Mouse (Mus musculus): ENCODE measurements around the gene Spata17.
"Not testable (repeated sequence)": the region's sequence is repeated elsewhere in the genome, so short reads cannot be mapped to it uniquely, and the experiment has no call there.

Spata17 gene

DNA sequence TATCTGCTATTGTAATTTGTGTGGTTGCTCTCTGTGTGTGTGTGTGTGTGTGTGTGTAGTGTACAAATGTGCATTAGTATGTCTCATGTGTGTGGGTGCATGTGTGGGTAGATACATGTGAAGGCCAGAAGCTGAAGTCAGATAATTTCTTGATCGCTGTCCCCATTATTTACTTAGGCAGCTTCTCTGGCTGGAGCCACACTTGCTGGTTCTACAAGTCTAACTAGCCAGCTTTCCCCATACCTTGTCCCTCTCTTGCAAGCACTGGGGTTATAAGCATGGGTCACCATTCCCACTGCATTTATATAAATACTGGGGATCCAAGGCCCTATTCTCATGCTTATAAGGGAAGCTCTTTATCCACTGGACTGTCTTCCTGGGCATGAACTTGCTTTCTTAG lies 39.3 kb downstream of the Spata17 start:
- DNase-seq (ENCODE audit: low spot score): no peak

DNA sequence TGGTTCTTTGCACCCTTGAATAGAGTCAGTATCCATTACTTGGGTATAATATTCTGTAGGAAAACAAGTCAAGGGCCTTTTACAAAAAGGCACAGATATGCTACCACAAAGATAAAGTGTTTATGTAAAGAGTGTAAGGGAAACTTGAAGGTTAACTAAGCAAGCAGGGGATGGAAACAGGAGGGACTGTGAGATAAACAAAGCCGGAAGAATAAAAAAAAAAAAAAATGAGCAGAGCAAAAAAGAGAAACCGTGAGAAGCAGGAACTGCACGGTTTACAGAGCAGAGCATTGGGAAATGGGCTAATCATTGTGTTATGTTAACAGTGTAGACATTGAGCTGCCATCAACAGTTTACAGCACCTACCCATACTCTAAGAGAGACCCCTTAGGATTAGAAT lies 44.9 kb downstream of the Spata17 start:
- DNase-seq (ENCODE audit: low spot score): no peak

- no peak for DNase-seq (ENCODE audit: low spot score)
Measured at GRCm38 (mm10) chr1:187169646-187170045, 45.6 kb downstream of the Spata17 start.

DNA sequence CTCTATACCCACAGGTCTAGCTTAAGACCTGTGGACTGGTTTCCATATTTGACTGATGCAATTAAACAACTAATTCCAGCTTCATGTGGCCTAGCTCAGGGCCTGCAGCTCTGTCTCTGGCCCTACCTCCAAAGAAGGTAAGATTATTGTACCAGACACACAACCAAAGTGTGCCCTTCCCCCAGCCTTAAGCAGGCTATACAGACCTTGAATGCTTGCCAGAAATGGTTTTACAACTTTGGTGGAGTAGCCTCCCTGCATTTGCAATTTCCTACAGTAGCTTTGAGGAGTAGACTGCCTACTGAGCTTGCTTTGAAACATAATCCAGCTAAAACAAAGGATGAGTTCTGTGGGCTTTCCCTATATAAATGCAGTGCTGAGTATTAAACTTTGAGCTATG lies 51.7 kb downstream of the Spata17 start:
- DNase-seq (ENCODE audit: low spot score): no peak

- no peak for DNase-seq (ENCODE audit: low spot score)
Measured at GRCm38 (mm10) chr1:187155658-187156057, 59.6 kb downstream of the Spata17 start.

DNA sequence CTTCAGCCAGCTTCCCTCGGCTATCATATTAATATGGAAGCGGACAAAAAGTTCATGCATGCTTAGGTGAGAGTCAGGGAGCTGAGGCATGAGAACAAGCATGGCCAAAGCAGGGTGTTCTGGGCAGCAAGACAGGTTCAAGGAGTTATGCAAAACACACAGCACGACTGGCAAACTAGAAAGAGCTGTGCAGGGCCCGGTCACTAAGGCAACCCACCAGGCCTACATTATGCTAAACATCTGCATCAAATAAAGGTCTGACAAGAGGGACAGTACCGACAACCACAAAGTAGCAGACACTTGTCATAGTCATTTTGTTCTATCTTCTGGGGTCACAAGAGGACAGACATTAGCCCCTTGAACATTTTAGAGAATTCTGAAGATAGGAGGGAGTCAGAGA lies 61.6 kb downstream of the Spata17 start:
- no peak for DNase-seq (ENCODE audit: low spot score)

GRCm38 (mm10) chr1:187152571-187152970 lies 62.7 kb downstream of the Spata17 start:
- no peak for DNase-seq (ENCODE audit: low spot score)

- DNase-seq (ENCODE audit: low spot score): no peak
Measured at GRCm38 (mm10) chr1:187142984-187143383, 72.3 kb downstream of the Spata17 start.

GRCm38 (mm10) chr1:187137426-187137825 lies 77.8 kb downstream of the Spata17 start:
- DNase-seq (ENCODE audit: low spot score): no peak

GRCm38 (mm10) chr1:187135887-187136286 lies 79.4 kb downstream of the Spata17 start:
- DNase-seq (ENCODE audit: low spot score): no peak

DNA sequence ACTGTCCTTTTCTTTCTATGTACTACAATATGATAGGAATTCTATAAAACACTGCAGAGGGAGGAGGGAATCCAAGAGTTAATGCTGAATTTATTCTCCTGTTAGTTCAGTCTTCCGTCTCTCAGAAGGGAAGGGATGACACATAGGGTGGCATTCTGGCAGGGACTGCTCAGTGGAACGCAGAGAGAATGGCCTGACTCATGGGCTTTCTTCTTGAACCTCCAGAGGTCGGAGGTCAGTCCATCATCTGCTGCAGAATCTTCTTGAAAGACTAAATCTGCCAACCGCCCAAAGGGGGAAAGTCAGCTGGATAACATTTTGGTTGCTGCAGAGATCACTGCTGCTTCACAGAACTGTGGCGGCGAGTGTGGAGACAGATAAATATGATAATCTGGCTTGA lies 81.4 kb downstream of the Spata17 start:
- DNase-seq (ENCODE audit: low spot score): no peak

GRCm38 (mm10) chr1:187132348-187132747 lies 82.9 kb downstream of the Spata17 start:
- no peak for DNase-seq (ENCODE audit: low spot score)

DNA sequence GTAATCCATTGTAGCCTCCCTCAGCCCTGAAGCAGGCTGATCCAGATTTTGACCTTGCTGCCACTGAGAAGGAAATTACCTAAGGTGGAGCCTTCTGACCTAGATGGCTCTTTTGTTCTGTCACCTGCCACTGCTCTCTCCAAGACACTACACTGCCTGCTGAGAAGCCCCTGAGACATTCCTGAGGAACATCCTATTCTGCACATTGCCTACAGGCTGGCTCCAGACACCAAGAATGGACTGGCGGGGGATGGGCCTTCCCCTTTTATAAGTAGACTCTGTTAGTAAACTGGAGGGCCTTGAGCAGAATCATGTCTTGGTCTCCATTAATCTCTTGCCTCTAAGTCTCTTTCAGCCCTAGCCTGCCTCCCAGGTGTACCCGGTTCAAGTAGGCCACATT lies 87.7 kb downstream of the Spata17 start:
- not testable (repeated sequence) for DNase-seq (ENCODE audit: low spot score)

- DNase-seq (ENCODE audit: low spot score): no peak
Measured at GRCm38 (mm10) chr1:187125733-187126132, 89.5 kb downstream of the Spata17 start.

- no peak for DNase-seq (ENCODE audit: low spot score)
Measured at GRCm38 (mm10) chr1:187124967-187125366, 90.3 kb downstream of the Spata17 start.

GRCm38 (mm10) chr1:187119300-187119699 lies 96.0 kb downstream of the Spata17 start:
- DNase-seq (ENCODE audit: low spot score): no peak

GRCm38 (mm10) chr1:187118108-187118507 lies 97.2 kb downstream of the Spata17 start:
- no peak for DNase-seq (ENCODE audit: low spot score)

- DNase-seq (ENCODE audit: low spot score): no peak
Measured at GRCm38 (mm10) chr1:187113716-187114115, 101.5 kb downstream of the Spata17 start.

DNA sequence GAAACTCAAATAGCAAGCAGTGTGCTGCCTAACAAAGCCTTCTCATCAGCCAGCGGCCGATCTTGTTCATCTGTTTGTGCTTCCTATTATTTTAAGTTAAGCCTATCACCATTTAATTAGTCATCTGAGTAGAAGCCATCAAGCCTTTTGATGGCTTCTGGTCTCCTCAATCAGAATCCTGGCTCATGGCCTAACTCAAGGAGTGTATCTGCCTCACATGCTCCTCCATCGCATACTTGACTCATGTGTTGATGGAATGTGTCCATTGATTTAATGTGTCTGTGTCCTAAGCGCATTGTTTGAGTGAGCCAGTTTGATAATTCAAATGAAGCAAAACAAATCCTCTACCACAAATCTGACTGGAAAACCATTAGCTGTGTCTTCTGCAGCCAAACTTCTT lies 113.1 kb downstream of the Spata17 start:
- DNase-seq (ENCODE audit: low spot score): no peak

DNA sequence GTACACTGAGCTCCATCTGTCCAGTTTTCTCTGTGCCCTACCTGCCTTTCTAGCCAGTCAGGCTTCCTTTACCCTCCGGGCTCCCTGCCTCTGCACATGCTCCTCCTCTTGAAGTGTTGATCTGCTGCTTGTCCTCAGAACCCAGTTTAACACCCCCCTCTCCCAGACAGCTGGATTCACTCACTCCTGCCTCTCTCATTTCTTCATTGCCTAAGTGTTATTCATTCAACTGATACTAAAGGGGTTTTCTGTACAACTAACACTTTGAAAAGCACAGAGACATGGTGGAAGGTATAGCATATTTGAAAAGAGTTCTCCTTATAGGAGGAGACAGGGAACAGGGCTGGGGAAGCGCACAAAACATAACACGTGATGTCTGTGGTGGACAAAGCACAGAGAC lies 114.1 kb downstream of the Spata17 start:
- no peak for DNase-seq (ENCODE audit: low spot score)

- DNase-seq (ENCODE audit: low spot score): no peak
Measured at GRCm38 (mm10) chr1:187100624-187101023, 114.6 kb downstream of the Spata17 start.

GRCm38 (mm10) chr1:187098285-187098684 lies 117.0 kb downstream of the Spata17 start:
- no peak for DNase-seq (ENCODE audit: low spot score)

DNA sequence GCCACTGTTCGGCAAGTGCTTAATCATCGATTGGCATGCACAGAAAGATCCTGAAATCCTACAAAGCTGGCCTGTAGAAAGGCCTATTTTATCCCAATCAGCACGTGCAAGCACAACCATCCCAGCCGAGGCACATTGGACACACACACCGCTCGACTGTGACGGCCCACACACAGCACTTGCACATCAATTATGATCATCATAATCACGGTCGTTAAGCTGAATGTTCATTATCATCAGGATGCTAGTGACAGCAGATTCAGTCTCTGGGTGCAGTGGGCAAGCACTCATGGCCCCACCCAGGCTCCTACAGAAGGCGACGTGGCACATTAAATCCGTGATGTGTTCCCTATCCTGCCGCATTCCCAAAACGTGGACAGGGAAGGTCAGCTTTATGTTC lies 122.7 kb downstream of the Spata17 start:
- no peak for DNase-seq (ENCODE audit: low spot score)

- DNase-seq (ENCODE audit: low spot score): no peak
Measured at GRCm38 (mm10) chr1:187088660-187089395, 126.4 kb downstream of the Spata17 start.

All from ovary, adult 18-20 months (tissue).